Mouse (Mus musculus): ENCODE data around the gene Gm21887.
"Not testable (repeated sequence)": the region's sequence is repeated elsewhere in the genome, so short reads cannot be mapped to it uniquely, and the experiment has no call there.

Gm21887 gene

GRCm38 (mm10) chrX:169984331-169984730 lies 25.1 kb upstream of the Gm21887 start:
- DNase-seq = not testable (repeated sequence)

DNA sequence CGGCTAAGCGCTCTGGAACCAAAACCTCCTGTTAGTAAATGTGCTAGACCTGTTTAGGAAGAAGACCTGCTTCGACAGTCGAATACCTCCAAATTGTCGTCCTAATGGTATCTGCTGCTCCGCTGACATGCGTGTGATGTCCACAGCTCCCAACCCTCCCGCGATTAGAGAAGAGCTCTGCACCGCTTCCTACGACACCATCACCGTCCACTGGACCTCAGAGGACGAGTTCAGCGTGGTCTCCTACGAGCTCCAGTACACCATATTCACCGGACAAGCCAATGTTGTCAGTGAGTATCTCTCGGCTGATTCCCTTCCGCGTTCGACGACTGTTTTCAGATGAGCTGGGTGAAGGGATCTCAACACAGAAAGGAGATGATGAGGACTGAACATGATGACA lies 24.6 kb upstream of the Gm21887 start:
- peak in 1 of 2 experiments; percentile 48 for DNase-seq

GRCm38 (mm10) chrX:169985796-169986195 lies 23.7 kb upstream of the Gm21887 start:
- DNase-seq = peak in 1 of 2 experiments; percentile 67

DNA sequence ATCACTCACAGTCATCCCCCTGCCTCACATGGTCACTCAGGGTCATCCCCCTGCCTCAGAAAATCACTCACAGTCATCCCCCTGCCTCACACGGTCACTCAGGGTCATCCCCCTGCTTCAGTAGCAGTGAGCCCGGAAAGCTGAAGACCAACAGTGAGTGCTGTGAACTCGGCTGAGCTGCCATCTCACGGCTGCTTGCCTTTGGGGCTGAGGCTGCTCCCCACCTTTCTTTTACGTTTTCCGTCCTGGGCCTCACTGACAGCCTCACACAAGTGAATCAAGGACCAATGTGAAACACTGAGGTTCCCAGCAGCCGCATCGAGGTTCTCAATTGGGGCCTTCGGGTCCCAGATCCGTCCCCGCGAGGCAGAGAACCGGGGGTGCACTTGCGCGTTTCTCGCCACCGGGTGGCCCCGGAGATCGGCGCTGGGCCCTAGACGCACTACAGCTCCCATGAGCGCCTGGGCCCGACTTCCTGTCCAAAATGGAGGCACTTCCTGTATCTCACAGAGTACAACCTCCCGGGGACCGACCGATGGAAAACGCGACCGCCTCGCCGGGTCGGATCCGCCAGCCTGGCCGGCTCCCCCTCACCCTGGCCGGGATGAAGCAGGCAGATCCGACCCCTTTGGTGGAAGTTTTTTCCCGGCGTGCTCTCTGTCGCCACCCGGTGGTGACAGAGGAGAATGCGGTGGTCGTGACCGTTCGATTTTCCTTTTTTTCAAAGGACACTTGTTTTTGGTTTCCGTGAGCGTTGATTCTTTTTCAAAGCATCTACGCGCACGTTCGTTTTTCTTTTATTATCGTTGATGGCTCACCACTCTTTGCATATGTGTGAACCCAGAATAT lies 22.7 kb upstream of the Gm21887 start:
- DNase-seq = peak; percentile 75 to 85

DNA sequence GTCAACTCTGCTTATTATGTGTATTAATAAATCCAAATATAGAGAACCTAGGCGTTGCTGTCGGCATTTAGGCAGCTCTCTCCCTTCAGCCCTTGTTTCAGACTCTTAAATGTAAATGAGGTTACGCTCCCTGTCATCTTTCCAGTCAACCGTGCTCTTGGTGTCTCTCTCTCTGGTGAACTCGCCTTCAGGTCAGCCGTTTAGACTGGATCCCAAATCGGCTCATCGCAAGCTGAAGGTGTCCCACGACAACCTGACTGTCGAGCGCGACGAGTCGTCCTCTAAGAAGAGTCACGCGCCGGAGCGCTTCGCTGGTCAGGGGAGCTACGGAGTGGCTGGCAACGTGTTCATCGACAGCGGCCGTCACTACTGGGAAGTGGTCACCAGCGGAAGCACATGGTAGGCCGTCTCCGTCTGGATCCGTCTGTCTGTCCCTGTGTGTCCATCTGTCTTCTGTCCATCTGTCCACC lies 22.1 kb upstream of the Gm21887 start:
- peak in 1 of 2 experiments; percentile 78 for DNase-seq

GRCm38 (mm10) chrX:169988571-169989218 lies 20.8 kb upstream of the Gm21887 start:
- DNase-seq = peak in 1 of 2 experiments; percentile 73

DNA sequence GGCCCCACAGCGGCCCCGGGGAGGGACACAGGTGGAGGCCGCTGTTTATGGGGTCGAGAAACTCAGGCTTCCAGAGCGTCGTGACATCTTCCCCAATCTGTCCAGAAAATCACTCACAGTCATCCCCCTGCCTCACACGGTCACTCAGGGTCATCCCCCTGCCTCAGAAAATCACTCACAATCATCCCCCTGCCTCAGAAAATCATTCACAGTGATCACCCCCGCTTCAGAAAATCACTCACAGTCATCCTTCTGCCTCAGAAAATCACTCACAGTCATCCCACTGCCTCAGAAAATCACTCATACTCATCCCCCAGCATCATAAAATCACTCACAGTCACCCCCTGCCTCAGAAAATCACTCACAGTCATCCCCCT lies 20.3 kb upstream of the Gm21887 start:
- not testable (repeated sequence) for DNase-seq

- DNase-seq = peak; percentile 75 to 83
Measured at GRCm38 (mm10) chrX:169989691-169990631, 19.5 kb upstream of the Gm21887 start.

DNA sequence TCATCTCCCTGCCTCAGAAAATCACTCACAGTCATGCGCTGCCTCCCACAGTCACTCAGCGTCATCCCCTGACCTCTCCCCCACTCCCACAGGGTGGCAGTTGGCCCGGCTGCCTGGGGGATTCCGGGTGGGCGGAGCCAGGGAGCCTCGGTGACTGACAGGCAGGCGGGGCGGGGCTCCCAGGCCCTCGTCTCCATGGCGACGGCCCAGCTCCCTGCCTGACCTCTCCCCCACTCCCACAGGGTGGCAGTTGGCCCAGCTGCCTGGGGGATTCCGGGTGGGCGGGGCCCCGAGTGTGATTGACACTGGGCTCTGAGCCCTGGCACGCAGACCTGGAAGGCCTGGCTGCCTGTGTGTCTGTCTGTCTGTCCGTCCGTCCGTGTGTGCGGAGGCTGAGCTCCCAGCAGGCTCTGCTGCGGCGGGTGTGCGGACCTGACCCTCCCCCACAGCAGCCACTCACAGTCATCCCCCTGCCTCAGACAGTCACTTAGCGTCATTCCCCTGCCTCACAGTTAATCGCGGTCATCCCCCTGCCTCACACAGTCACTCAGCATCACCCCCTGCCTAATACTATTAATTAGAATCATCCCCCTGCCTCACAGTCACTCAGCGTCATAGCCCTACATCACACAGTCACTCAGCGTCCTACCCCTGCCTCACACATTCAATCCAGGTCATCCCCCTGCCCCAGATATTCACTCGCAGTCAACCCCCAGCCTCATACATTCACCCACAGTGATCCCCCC lies 18.2 kb upstream of the Gm21887 start:
- peak; percentile 95 to 100 for DNase-seq

DNA sequence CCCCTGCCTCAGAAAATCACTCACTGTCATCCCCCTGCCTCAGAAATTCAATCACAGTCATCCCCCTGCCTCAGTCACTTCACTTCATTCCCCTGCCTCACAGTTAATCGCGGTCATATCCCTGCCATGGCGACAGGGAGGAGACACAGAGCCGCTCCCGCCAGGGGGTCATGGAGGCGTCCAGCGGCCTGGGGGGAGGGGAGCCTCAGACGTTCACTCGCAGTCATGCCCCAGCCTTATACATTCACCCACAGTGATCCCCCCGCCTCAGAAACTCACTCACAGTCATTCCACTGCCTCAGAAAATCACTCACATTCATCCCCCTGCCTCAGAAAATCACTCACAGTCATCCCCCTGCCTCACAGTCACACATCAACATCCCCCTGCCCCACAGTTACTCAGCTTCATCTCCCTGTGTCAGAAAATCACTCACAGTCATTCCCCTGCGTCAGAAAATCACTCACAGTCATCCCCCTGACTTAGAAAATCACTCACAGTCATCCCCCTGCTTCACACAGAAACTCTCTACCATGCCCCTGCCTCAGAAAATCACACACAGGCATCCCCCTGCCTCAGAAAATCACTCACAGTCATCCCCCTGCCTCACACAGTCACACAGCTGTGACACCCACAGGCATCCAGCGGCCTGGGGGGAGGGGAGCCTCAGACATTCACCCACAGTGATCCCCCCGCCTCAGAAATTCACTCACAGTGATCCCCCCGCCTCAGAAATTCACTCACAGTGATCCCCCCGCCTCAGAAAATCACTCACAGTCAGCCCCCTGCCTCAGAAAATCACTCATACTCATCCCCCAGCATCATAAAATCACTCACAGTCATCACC lies 17.2 kb upstream of the Gm21887 start:
- DNase-seq = peak in 1 of 2 experiments; percentile 58

DNA sequence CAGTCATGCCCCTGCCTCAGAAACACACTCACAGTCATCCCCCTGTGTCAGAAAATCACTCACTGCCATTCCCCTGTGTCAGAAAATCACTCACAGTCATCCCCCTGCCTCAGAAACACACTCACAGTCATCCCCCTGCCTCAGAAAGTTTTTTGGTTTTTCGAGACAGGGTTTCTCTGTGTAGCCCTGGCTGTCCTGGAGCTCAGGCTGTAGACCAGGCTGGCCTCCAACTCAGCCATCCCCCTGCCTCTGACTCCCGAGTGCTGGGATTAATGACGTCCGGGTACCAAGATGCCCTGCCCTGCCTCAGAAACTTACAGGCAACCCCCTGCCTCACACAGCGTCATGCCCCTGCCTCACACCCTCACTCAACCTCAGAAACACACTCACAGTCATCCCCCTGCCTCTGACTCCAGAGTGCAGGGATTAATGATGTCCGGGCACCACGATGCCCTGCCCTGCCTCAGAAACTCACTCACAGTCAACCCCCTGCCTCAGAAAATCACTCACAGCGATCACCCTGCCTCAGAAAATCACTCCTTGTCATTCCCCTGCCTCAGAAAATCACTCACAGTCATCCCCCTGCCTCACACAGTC lies 16.4 kb upstream of the Gm21887 start:
- peak in 1 of 2 experiments; percentile 55 for DNase-seq

GRCm38 (mm10) chrX:169994011-169994865 lies 15.2 kb upstream of the Gm21887 start:
- DNase-seq = peak; percentile 28 to 80

DNA sequence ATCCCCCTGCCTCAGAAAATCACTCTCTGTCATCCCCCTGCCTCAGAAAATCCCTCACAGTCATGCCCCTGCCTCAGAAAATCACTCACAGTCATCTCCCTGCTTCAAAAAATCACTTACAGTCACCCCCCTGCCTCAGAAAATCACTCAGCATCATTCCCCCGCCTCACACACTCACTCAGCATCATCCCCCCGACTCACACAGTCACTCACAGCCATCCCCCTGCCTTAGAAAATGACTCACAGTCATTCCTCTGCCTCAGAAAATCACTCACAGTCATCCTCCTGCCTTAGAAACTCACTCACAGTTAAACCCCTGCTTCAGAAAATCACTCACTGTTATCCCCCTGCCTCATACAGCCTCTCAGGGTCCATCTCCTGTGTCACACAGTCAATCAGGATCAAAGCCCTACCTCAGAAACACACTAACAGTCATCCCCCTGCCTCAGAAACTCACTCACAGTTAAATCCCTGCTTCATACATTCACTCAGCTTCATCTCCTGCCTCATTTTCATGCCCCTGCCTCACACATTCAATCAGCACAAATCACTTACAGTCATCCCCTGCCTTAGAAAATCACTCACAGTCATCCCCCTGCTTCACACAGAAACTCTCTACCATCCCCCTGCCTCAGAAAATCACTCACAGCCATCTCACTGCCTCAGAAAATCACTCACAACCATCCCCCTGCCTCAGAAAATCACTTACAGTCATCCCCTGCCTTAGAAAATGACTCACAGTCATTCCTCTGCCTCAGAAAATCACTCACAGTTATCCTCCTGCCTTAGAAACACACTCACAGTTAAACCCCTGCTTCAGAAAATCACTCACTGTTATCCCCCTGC lies 14.4 kb upstream of the Gm21887 start:
- DNase-seq = peak in 1 of 2 experiments; percentile 35

GRCm38 (mm10) chrX:169995909-169996521 lies 13.4 kb upstream of the Gm21887 start:
- DNase-seq = peak in 1 of 2 experiments; percentile 62

- peak; percentile 76 to 92 for DNase-seq
Measured at GRCm38 (mm10) chrX:169996926-169997325, 12.5 kb upstream of the Gm21887 start.

DNA sequence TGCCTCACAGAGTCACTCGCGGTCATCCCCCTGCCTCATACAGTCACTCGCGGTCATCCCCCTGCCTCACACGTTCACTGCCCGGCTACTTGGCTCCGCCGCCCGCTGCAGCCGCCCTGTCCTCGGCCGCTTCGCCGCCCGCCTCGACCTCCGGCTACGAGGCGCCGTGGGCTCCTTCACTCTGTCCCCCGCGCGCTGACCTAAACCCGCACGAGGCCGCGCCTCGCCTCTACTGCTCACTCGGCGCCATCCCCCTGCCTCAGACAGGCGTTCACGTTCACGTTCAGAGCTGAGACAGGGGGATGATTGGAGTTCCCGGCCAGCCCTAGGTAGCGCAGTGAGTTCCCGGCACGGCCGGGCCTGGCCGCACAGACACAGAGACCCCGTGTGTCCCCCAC lies 12.0 kb upstream of the Gm21887 start:
- DNase-seq = not testable (repeated sequence)

DNA sequence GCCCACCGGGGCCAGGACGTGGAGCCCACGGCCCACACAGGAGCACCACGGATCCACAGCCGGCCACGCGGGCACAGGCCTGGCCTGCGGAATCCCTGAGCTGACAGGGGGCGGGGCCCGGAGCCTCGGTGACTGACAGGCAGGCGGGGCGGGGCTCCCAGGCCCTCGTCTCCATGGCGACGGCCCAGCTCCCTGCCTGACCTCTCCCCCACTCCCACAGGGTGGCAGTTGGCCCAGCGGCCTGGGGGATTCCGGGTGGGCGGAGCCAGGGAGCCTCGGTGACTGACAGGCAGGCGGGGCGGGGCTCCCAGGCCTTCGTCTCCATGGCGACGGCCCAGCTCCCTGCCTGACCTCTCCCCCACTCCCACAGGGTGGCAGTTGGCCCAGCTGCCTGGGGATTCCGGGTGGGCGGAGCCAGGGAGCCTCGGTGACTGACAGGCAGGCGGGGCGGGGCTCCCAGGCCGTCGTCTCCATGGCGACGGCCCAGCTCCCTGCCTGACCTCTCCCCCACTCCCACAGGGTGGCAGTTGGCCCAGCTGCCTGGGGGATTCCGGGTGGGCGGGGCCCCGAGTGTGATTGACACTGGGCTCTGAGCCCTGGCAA lies 11.5 kb upstream of the Gm21887 start:
- peak; percentile 100 for DNase-seq
